Mouse (Mus musculus) limb, embryonic 13.5 days (tissue): Measurements from ENCODE around the gene Gp1bb. TPM values are rescaled to one million over a fixed set of nuclear protein-coding genes. Genes with fewer than 3 reads are reported as not detected.

Experiments used
- ATAC-seq: fragments of 200-750 bp; cut with Nextera tagmentation; 2 replicates; pipeline ENCODE4 v1.8.0; 2017; ENCODE audit warnings: low read depth, moderate number of reproducible peaks, moderate TSS enrichment; ENCODE audit not compliant: low FRiP score
- H3K27ac ChIP-seq: fragments of 300-500 bp; sonication (generic); 2 replicates; pipeline ENCODE4 v1.5.1; 2015; ENCODE audit warnings: inconsistent platforms, mild to moderate bottlenecking, moderate library complexity
- H3K27me3 ChIP-seq: fragments of 300-500 bp; sonication (generic); 2 replicates; pipeline ENCODE4 v1.6.1; 2015; ENCODE audit warnings: mild to moderate bottlenecking, inconsistent platforms
- H3K36me3 ChIP-seq: fragments of 300-500 bp; sonication (generic); 2 replicates; pipeline ENCODE4 v1.6.1; 2015; ENCODE audit warnings: inconsistent platforms, mild to moderate bottlenecking, moderate library complexity
- H3K4me1 ChIP-seq: fragments of 300-500 bp; sonication (generic); 2 replicates; pipeline ENCODE4 v1.6.1; 2015; ENCODE audit warnings: inconsistent platforms
- H3K4me2 ChIP-seq: fragments of 300-500 bp; sonication (generic); replicated peaks from 2 replicates; pipeline ENCODE4 v1.6.1; 2015; ENCODE audit warnings: inconsistent platforms, mild to moderate bottlenecking, moderate library complexity
- H3K4me3 ChIP-seq: fragments of 300-500 bp; sonication (generic); 2 replicates; pipeline ENCODE4 v1.5.1; 2015; ENCODE audit warnings: moderate library complexity, mild to moderate bottlenecking, inconsistent platforms
- H3K9ac ChIP-seq: fragments of 300-500 bp; sonication (generic); 2 replicates; pipeline ENCODE4 v1.6.1; 2015; ENCODE audit warnings: mild to moderate bottlenecking, inconsistent platforms
- H3K9me3 ChIP-seq: fragments of 300-500 bp; sonication (generic); 2 replicates; pipeline ENCODE4 v1.6.1; 2016; ENCODE audit warnings: inconsistent platforms
- WGBS: fragments of 180-500 bp; shearing (Covaris S2); methylation state at CpG from one replicate; pipeline ENCODE4 v1.1.7; 2015; 5-methylcytosine and 5-hydroxymethylcytosine counted together
- polyA plus RNA-seq: library from polyadenylated mRNA; unstranded; fragments of >200 nt; fragmentation: Nextera tagmentation; extraction: Ambion mirVana; gene quantifications from 2 replicates; pipeline ENCODE4 v1.2.1, GENCODE M21; 2015

The Gp1bb gene
- polyA plus RNA-seq, 1 experiment from 2014 or later = 2.6 TPM

DNA sequence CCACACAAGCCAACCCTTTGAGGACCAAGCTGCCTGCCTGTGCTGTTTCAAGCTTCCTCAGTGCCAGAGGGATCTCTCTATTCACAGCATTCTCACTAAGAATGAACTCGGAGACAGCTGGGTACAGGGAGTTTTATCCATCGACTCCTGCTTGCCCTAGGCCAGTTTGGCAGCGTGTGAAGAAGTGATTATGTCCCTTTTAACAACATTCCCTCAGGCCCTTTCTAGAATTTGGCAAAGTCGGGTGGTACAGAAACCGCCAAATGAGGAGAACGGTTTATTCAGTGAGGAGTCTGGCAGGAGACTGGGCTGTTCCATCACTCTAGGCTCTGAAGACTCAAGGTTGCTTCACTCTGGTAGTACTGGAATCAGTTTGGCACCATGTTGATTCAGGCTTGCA, 2.0 kb downstream of the Gp1bb start:
- H3K9ac ChIP-seq = no peak overlapping the region

GRCm38 (mm10) chr16:18619110-18619509, 3.1 kb downstream of the Gp1bb start:
- H3K4me1 ChIP-seq = peaks cover 31% of the 10 kb centered on the region
- ATAC-seq = no peak
- peaks cover 18% of the 10 kb centered on the region for H3K36me3 ChIP-seq
- H3K9me3 ChIP-seq = no peaks in the 10 kb centered on the region
- H3K27me3 ChIP-seq = peaks cover 83% of the 10 kb centered on the region
- no peak overlapping the region for H3K27ac ChIP-seq
- no peak overlapping the region for H3K9ac ChIP-seq
- WGBS = 56% methylated on average over 4 of the region's 4 CpGs
- no peak overlapping the region for H3K4me3 ChIP-seq
- H3K4me2 ChIP-seq = no peak overlapping the region

More for the DNA sequence above, 2.0 kb downstream of the Gp1bb start:
- 27% methylated on average over 6 of the region's 6 CpGs for WGBS
- no peaks in the 10 kb centered on the region for H3K9me3 ChIP-seq
- H3K27me3 ChIP-seq = peaks cover 88% of the 10 kb centered on the region
- H3K36me3 ChIP-seq = peaks cover 29% of the 10 kb centered on the region
- peaks cover 31% of the 10 kb centered on the region for H3K4me1 ChIP-seq
- H3K27ac ChIP-seq = no peak overlapping the region
- H3K4me2 ChIP-seq = peak overlapping the region; percentile 96
- peak overlapping the region; percentile 56 for H3K4me3 ChIP-seq
- no peak for ATAC-seq

- ATAC-seq = no peak
- 60% methylated on average over 2 of the region's 2 CpGs for WGBS
- no peak overlapping the region for H3K9ac ChIP-seq
- H3K36me3 ChIP-seq = peaks cover 10% of the 10 kb centered on the region
- no peak overlapping the region for H3K27ac ChIP-seq
- no peaks in the 10 kb centered on the region for H3K9me3 ChIP-seq
- H3K4me3 ChIP-seq = no peak overlapping the region
- peaks cover 75% of the 10 kb centered on the region for H3K27me3 ChIP-seq
- peaks cover 31% of the 10 kb centered on the region for H3K4me1 ChIP-seq
- H3K4me2 ChIP-seq = no peak overlapping the region
Measured at GRCm38 (mm10) chr16:18618297-18618696, 3.9 kb downstream of the Gp1bb start.

- no peak overlapping the region for H3K27ac ChIP-seq
- peak overlapping the region; percentile 39; the same call in 1 of the 2 replicates for H3K9ac ChIP-seq
- H3K4me3 ChIP-seq = peak overlapping the region; percentile 32
- peak; percentile 29; the same call in 1 of the 2 replicates for ATAC-seq
- 2% methylated on average over 27 of the region's 27 CpGs for WGBS
- peaks cover 67% of the 10 kb centered on the region for H3K27me3 ChIP-seq
- H3K4me2 ChIP-seq = peak overlapping the region; percentile 69
- H3K4me1 ChIP-seq = peaks cover 35% of the 10 kb centered on the region
- peaks cover 2% of the 10 kb centered on the region for H3K36me3 ChIP-seq
- H3K9me3 ChIP-seq = no peaks in the 10 kb centered on the region
Measured at GRCm38 (mm10) chr16:18617370-18618065, 4.7 kb downstream of the Gp1bb start.

DNA sequence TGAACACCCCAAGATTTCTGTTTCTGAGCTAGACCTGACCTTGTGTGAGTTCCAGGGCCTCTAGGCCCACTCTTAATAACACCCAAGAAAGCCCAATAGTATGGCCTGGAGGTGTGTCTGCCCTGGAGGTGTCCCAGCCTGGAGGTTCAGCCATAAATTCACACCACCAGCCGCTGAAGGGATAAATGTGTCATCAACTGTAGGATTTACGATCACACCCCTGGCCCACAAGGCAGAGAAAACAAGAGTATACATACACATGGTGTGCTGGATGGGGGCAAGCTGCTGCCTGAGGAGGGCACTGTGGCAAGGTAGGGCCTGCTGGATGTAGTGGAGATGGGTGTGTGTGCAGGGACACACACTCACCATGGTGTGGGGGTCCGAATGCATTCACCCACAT, 8.9 kb downstream of the Gp1bb start:
- Histone ChIP-seq H3K9me3 (no peaks in the 10 kb centered on the region), H3K27ac (no peak overlapping the region), H3K4me2 (no peak overlapping the region), H3K4me3 (no peak overlapping the region), H3K4me1 (peaks cover 25% of the 10 kb centered on the region), H3K27me3 (peaks cover 64% of the 10 kb centered on the region), H3K36me3 (no peaks in the 10 kb centered on the region), H3K9ac (no peak overlapping the region)
- WGBS = 43% methylated on average over 3 of the region's 3 CpGs
- ATAC-seq = no peak

DNA sequence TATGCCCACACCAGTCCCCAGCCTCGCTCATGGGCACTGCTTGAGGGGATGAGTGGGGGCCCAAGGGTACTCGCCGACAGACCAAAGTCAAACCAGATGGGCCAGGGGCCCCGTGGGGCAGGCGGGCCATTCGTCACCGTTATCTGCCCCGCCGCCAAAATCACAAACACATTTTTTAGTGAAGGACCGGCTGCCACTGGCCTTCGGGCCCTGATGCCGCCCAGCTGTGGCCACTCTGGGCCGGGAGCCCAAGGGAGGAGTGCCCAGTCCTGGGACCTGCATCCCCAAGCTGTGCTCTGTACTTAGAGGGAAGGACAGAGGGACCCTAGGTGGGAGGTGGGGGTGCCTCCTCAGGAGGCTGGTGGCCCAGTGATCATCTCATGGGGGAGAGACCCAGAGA, 10.5 kb downstream of the Gp1bb start:
- H3K4me2 ChIP-seq = no peak overlapping the region
- H3K4me3 ChIP-seq = no peak overlapping the region
- H3K27ac ChIP-seq = no peak overlapping the region
- no peaks in the 10 kb centered on the region for H3K9me3 ChIP-seq
- peaks cover 23% of the 10 kb centered on the region for H3K4me1 ChIP-seq
- no peaks in the 10 kb centered on the region for H3K36me3 ChIP-seq
- H3K27me3 ChIP-seq = peaks cover 62% of the 10 kb centered on the region
- 29% methylated on average over 13 of the region's 13 CpGs for WGBS
- H3K9ac ChIP-seq = 0 out of 2 replicates have a peak overlapping the region, but pooled peaks have one; percentile 5
- ATAC-seq = no peak

DNA sequence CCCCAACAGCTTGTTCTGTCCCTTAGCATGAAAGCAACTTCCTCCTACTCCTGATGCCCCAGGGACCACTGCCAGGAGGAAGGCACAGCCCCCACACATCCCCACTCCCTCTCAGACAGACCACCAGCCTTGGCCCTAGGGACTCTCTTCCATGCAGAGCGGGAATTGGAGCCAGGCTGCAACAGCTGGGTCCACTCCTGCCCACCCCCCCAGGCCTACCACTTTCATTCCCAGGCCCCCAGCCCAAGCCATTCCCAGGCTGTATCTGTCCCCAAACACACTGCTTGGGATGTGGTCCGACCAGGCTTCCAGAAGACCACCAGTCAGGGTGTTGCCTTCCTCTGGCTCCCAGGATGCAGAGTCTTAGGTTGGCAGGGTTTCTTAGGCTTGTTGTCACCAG, 13.1 kb downstream of the Gp1bb start:
- WGBS = 55% methylated on average over 2 of the region's 2 CpGs
- ATAC-seq = no peak
- Histone ChIP-seq H3K36me3 (no peaks in the 10 kb centered on the region), H3K4me1 (peaks cover 23% of the 10 kb centered on the region), H3K4me2 (no peak overlapping the region), H3K27me3 (peaks cover 47% of the 10 kb centered on the region), H3K27ac (no peak overlapping the region), H3K4me3 (no peak overlapping the region), H3K9me3 (no peaks in the 10 kb centered on the region), H3K9ac (no peak overlapping the region)

- H3K4me1 ChIP-seq = peaks cover 29% of the 10 kb centered on the region
Measured at GRCm38 (mm10) chr16:18608226-18608625, 14.0 kb downstream of the Gp1bb start.

DNA sequence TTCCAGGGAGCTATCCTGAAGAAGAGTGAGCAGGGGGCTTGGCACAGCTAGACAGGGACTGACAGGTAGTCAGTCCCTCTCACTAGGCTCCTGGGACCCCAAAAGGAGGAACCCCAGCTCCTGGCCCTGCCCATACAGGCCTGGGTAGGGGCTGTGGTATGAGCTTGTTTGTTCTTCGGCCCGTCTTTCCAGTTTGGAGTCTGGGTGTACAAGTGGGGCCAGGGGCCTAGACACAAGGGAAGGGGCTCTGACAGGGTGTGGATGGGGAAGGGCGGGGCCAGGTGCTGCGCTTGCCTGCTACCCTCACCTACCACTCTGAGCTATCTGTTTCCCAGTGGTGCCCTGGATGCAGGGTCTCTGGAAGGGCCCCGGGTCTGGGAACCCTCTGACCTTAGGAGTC, 16.5 kb downstream of the Gp1bb start:
- Histone ChIP-seq H3K4me1 (peaks cover 32% of the 10 kb centered on the region), H3K4me3 (no peak overlapping the region), H3K27me3 (peaks cover 30% of the 10 kb centered on the region), H3K9ac (no peak overlapping the region), H3K9me3 (no peaks in the 10 kb centered on the region), H3K27ac (no peak overlapping the region), H3K36me3 (no peaks in the 10 kb centered on the region), H3K4me2 (no peak overlapping the region)
- 83% methylated on average over 5 of the region's 5 CpGs for WGBS
- no peak for ATAC-seq

More at GRCm38 (mm10) chr16:18608226-18608625, 14.0 kb downstream of the Gp1bb start:
- H3K27me3 ChIP-seq = peaks cover 47% of the 10 kb centered on the region
- no peaks in the 10 kb centered on the region for H3K36me3 ChIP-seq
- ATAC-seq = no peak; the same call in 1 of the 2 replicates
- peak overlapping the region; percentile 47 for H3K4me2 ChIP-seq
- no peak overlapping the region for H3K4me3 ChIP-seq
- H3K9ac ChIP-seq = no peak overlapping the region
- no peaks in the 10 kb centered on the region for H3K9me3 ChIP-seq
- WGBS = 9% methylated on average over 11 of the region's 11 CpGs
- H3K27ac ChIP-seq = no peak overlapping the region

DNA sequence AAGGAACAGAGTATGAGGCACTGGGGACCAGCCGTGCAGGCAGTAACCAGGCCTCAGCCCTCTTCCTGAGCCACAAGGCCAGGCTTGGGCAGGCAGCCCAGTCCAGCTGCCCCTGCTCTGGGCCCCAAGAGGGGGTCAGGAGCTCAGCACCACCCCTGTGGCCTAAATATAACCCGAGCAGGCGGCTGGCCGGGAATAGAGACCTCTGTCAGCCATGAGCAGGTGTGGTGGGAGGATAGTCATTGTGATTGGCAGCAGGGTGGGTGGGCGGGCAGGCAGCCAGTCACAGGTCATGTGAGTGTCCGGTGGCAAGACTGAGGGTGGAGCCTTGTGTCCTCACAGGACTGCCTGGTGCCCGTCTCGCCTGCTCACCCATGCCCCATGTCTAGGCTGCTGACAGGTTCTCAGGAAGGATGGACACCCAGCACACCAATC, 17.9 kb downstream of the Gp1bb start:
- peak overlapping the region; percentile 61; the same call in 1 of the 2 replicates for H3K27ac ChIP-seq
- H3K36me3 ChIP-seq = no peaks in the 10 kb centered on the region
- peaks cover 31% of the 10 kb centered on the region for H3K4me1 ChIP-seq
- H3K4me3 ChIP-seq = no peak overlapping the region
- no peaks in the 10 kb centered on the region for H3K9me3 ChIP-seq
- H3K27me3 ChIP-seq = peaks cover 17% of the 10 kb centered on the region
- H3K4me2 ChIP-seq = no peak overlapping the region
- WGBS = 57% methylated on average over 8 of the region's 8 CpGs
- peak; percentile 60 for ATAC-seq
- H3K9ac ChIP-seq = peak overlapping the region; percentile 51

DNA sequence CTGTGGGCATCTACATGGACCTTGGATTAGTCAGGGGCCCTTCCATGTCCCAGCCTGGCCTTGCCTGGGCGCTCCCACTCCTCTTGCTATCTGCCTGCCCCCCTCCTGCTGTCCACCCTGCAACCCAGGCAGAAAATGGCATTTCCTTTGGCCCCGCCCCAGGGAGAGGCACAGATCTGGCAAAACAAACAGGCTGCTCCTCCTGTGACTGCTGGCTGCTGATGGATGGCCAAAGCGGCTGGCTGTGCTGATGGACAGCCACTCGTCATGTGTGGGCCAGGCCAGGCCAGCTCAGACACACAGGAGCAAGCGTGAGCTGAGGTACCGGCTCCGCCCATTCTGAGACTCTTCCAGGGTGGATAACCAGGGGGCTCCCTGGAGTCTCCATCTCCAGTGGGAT, 20.8 kb downstream of the Gp1bb start:
- Histone ChIP-seq H3K4me1 (peaks cover 23% of the 10 kb centered on the region), H3K27me3 (0 out of 2 replicates have a peak, but pooled peaks cover 5% of the 10 kb centered on the region), H3K4me2 (no peak overlapping the region), H3K36me3 (no peaks in the 10 kb centered on the region), H3K4me3 (no peak overlapping the region), H3K27ac (no peak overlapping the region), H3K9me3 (no peaks in the 10 kb centered on the region), H3K9ac (0 out of 2 replicates have a peak overlapping the region, but pooled peaks have one; percentile 6)
- no peak for ATAC-seq
- WGBS = 61% methylated on average over 7 of the region's 7 CpGs

GRCm38 (mm10) chr16:18598006-18598405, 24.2 kb downstream of the Gp1bb start:
- peaks cover 13% of the 10 kb centered on the region for H3K4me1 ChIP-seq
- ATAC-seq = no peak
- H3K36me3 ChIP-seq = no peaks in the 10 kb centered on the region
- H3K4me3 ChIP-seq = no peak overlapping the region
- peaks cover 35% of the 10 kb centered on the region for H3K27me3 ChIP-seq
- no peak overlapping the region for H3K4me2 ChIP-seq
- H3K9me3 ChIP-seq = no peaks in the 10 kb centered on the region
- no peak overlapping the region for H3K27ac ChIP-seq
- no peak overlapping the region for H3K9ac ChIP-seq
- 74% methylated on average over 3 of the region's 3 CpGs for WGBS
